Mouse (Mus musculus): ENCODE results near the gene Negr1.
A peak's percentile ranks its signal among the peaks of the same experiment; 100 is the strongest.

Negr1 gene

DNA sequence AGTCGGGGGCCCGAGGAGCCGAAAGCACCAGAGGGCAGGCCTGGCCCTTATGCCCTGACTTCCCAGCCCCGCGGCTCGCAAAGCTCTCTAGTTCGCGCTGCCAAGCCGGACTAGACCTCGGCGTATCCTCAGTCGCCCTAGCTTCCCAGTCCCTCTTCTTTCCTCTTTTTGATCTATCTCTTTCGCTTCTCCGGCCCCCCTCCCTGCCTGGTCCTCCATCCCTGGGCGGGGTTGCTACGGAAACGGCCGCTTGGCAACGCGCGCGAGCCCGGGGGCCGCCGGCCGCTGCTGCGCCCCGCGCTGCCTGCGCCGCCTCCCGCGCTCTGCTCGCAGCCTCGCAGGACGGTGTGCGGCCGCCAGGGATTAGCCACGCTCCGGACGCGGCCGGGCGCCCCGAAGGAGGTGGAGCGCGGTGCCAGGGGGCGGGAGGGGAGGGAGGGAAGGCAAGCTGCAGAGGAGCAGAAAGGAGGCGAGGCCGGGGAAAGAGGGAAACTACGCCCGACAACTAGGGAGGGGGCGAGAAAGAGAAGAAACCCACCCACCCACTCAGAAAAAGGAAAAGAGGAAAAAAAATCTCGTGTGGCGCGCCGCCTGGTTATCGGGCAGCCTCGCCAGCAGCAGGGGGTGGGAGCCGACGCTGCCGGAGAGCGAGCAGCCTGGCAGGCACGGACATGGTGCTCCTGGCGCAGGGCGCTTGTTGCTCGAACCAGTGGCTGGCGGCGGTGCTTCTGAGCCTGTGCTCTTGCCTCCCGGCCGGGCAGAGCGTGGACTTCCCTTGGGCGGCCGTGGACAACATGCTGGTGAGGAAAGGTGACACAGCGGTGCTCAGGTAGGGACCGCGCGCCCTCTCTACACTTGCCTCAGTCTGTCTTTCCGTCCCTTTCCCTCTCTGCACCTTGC lies at the start of gene Negr1:
Negr1 (plus strand) TSS at position 271 of the 900 bp plus-strand sequence.
- DNase-seq (ENCODE audit: low spot score in 2 of 2), result peak; percentile 76 to 80

DNA sequence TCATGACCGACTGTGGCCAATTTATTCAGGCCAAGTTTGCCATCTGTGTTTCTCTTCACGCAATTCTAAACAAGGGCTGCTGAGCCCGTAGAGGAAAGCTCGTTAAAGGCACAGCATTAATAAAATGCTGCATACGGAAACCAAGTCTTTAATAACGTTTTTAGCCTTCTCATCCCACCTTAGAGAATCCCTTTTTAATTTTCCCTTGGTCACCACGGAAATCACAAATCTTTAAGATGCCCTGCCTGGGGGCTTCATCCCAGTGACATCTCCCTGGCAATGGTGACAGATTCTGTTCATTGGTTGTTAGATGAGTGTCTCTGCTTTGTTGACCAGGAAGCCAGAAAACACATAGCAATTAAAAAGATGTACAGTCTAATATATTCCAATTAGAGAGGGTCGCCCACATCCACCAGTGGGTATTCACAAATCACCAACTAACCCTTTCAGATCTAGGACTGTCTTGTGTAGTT lies 35.1 kb upstream of the Negr1 start:
- DNase-seq (ENCODE audit: low spot score in 2 of 2), result no peak

DNA sequence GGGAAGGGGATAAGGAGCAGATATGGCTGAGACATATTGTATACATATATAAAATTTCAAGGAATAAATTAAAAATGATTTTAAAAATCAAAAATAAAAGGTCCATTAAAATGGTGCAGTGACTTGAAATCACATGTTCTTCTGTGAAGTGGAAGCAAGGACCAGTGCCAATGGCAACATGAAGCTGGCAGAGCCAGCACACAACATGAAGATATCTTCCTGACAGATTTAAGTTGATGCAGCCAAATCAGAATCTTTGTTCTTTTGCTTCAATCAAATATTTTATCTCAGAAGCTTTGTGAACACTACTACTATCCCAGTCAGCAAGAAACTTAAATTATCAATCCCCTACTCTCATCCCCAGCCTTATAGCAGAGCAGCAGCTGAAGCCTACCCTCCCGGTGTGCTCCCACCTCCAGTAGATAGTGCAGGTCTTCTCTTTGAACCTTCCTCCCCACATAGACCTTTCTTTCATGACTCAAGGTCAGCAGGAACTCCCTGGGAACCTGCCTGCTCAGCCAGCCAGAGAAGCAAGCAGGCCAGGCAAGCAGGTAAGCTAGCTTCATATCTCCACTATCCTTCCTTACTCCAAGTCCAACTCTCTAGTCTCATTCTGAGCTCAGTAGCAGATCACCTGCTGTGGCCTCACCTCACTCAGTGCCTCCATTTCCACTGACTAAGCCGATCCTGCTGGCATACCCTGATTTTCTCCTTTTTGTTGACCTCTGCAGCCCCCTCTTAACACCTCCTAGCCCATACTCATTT lies 34.2 kb upstream of the Negr1 start:
- DNase-seq (ENCODE audit: low spot score in 2 of 2), result no peak

DNA sequence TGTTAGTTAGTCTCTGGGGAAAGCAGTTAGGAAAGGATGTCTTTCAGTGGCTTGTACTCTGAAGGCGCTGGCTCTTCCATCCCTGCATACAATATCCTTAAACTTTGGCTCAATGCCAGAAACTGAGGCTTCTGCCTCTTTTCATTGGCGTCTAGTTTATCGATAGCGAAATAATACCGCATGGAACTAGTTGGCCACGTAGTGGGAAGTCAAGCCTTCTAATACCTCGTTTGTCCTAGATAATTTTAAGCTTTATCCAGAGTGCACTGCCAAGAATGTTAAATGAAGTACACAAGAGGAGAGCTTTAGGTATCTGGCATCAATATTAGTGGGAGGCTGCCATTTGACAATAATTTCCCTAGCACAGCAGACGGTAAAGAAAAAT lies 2.2 kb upstream of the Negr1 start:
- peak in 1 of 2 experiments; percentile 13 for DNase-seq (ENCODE audit: low spot score in 2 of 2)

DNA sequence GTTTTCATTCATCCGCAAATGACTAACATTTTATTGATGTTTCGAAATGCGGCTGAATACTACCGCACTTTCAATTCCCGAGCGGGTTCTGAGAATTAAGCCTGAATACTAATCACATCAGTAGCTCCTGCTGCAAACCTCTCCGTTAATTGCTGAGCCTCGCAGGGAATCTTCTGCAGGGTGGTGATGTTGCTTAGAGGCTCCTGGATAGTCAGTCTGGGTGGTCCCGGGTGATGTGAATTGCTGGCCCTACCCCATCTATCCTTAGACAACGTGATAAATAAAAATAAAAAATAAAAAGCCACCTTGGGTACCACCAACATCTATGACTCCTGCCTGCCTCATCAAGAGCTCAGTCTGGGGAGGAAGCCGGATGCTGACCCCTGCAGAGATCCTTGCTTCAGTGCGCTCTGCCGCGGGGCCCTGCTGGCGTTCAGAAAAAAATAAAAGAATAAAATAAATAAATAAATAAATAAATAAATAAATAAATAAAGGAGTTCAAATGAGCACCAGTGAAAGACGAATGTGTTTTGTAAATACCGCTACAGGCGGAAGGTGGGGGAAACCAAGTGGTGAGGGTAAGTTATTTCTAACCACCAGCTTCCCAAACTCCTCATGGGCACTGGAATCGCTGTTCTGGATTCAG lies 1.6 kb upstream of the Negr1 start:
- DNase-seq (ENCODE audit: low spot score in 2 of 2), result peak in 1 of 2 experiments; percentile 40

DNA sequence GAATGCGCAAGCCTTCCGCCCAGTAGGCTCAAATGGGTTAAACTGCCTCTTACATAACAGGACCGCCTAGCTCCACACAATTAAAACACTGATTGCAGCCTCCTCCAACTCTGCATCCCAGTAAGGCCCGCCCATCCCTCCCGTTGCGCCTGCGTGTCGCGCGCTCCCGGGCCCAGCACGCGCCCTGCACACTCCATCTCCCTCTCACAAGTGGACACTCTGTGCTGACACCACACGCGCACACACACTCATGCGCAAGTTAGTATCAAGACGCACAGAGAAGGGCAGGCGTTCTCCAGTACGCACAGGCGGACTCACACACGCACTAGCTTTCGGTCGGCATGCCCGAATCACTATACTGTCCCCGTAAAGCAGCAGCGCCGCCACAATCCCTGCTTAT lies 828 bp upstream of the Negr1 start:
- peak; percentile 82 to 87 for DNase-seq (ENCODE audit: low spot score in 2 of 2)

DNA sequence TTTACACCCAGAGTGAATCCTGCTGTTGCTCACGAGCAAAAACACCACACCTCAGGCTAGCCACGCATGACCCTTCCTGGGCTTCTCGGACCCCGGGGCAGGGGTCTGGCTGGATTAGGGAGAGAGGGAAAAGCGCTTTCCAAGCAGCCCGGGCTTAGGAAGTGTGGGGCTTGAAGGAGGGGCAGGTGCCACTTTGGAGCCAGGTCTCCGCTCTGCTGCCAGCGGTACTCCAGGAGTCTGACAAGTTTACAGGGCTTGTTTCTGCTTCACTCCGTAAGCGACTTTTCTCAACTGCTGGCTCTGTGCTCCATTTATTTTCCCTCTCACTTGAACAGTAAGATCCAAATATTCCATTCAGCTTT lies 811 bp downstream of the Negr1 start:
- peak in 1 of 2 experiments; percentile 18 for DNase-seq (ENCODE audit: low spot score in 2 of 2)

DNA sequence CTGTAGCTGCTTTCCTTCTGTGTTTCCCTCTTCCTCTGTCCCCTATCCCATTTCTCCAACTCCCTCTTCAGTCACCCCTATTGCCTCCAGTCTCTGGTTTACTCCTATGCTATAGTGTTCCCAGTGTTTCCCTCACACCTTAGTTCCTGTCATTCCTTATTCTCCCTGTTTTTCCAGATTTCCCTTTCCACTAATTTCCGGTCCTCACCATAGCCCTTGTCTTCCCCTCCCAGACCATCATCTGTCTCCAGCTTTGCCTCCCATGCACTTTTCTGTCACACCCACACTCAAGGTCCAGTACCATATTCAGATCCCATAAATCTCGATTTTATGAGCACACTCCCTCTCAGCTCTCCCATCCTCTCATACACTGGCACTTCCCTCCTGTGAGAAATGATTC lies 1.2 kb downstream of the Negr1 start:
- no peak for DNase-seq (ENCODE audit: low spot score in 2 of 2)

DNA sequence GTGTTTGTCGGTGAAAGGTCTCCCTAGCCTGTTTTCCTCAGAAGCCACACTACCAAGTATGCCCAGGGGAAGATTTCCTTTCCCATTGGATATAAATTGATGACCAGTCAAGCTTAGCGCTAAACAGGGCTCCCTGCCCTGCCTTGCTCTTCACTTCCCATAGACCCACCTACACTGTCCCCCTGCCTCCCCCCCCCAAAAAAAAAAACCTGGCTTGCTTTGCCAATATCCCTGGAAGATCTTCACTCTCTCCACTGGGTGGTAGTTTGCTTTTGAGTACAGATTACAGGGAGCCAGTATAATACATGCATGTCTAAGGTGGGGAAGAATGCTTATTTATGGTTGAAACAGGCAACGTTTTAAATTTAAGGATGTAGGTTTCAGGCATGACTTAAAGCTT lies 1.8 kb downstream of the Negr1 start:
- no peak for DNase-seq (ENCODE audit: low spot score in 2 of 2)

DNA sequence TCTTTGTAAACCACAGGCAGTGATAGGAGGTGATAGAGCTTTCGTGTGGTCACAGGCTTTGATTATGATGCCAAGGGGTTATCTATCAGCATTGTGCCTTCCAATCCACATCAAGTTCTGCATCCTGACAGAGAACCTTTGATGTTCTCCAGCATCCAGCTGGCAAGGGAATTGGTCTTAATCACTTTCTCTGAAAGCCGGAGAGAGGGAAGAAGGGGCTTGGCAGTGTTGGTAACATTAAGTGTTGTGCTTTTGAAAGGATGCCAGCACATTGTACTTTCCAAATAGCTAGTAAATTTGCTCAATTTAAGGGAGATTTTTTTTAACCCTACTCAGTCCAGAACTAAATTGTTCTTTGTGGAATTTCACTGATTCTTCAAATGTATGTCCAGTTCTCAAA lies 11.9 kb downstream of the Negr1 start:
- no peak for DNase-seq (ENCODE audit: low spot score in 2 of 2)

DNA sequence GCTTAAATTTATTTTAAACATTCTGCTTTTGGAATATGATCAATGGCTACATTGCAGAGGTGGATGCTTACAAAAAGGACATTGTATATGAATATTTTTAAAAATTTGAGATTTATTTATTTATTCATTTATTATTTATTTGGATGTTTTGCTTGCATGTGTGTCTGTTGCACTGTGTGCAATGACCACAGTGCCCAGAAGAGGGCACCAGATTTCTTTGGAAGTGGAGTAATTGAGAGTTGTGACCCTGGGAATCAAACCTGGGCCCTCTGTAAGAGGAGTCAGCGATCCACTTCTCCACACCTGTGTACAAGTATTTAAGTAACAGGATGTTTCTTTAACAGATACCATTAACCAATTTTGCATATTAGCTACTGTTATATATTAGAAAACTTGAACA lies 14.7 kb downstream of the Negr1 start:
- DNase-seq (ENCODE audit: low spot score in 2 of 2), result no peak

DNA sequence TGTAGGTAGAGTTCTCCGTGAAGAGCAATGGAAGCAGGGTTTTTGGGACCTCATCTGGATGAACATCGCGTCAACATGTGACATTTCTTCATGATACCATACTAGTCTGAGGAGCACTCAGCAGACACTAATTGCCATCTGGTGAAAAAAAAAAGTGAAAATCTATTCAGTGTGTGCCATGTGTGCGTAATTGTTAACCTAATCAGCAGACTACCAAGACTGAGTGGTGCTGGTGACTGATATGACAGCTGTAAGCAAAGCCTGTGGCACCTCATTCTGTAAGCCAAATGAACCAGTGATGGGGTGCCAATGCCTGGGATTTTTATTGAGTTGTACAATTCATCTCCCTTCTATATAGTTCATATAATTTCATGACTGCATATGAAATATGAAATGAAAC lies 29.0 kb downstream of the Negr1 start:
- DNase-seq (ENCODE audit: low spot score in 2 of 2), result no peak

DNA sequence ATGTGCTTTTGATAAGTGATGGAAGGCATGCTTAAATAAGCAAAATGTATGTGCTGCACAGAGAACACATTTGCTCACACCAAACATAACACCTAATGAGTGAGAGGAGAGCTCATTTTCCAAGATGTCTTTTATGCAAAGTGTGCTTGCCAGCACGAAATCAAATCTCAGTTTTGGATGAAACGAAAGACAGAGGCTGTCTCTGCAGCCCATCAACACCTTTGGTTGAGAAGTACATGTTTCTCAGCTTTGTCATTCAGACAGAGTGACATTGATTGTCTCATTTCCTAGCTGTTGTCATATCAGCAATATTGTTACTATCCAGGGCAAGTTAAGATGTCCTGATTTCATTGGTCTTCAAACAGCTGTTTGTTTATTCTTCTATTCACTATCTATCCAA lies 29.5 kb downstream of the Negr1 start:
- no peak for DNase-seq (ENCODE audit: low spot score in 2 of 2)

DNA sequence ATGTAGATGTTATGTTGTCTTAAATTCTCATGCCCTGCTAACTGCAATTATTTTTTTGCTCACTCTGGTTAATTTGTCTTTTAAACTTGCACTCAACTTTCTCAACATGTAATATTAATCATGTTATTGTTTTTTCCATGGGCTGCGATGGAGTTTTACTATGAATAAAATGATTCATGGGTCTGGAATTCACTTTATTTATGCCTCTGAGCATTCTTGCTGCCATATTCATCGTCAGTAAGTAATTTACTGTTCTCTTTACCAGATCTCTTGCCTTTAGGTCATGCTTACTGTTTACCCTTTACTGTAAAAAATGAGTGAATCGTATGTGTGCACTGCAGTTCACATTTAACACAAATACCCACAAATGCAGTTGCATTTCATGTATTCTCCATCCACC lies 45.3 kb downstream of the Negr1 start:
- DNase-seq (ENCODE audit: low spot score in 2 of 2), result no peak

DNA sequence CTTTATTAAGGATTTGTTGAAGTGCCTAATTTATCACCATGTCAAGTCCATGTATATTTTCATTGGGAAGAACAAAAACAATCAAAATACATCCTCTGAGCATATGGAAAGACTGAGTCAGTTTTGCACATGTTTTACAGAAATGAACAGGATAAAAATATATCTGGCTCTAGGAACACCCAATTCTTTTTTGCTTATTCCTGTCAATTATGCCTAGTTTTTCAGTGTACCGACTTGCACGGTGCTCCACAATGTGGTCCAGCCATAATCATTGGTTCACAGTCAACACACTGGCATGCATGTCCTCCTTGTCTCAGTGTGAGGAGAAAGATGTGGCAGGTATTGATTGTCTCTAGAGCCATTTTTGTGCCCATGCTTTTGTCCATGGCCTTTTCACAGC lies 58.3 kb downstream of the Negr1 start:
- DNase-seq (ENCODE audit: low spot score in 2 of 2), result no peak

DNA sequence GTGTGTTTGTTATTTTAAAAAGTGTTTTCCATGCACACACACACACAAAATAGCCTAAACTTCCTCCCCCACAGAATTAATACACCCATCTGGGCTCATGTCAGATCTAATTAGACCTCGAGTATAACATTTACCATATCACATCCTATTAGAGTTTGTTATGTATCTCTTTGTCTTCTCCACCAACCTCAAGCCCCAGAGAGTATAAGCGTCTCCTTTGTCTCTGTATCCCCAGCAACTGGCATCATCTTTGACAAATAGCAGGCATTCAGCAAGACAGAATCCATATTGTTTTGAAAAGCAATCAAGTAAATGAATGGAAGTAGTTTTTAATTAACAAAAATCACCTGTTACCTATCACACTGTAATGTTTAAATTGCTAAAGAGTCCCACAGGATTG lies 67.0 kb downstream of the Negr1 start:
- no peak for DNase-seq (ENCODE audit: low spot score in 2 of 2)

DNA sequence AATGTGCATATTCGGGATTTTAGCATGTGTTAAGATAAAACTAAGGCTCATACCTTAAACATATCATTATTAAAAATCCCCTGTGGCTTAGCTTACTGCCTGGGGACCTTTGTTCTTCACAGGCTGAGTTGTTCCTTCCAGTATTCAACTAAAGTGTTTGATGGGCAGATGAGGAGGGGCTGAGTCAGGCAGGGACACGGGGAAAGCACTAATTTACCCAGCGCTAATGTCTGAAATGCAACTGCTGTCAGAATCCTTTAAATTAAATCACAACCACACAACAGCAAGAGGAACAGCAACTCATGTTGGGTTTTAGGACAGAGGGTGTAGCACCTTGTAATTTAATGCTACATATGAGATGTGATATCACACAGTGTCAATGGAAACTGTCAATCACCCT lies 71.3 kb downstream of the Negr1 start:
- no peak for DNase-seq (ENCODE audit: low spot score in 2 of 2)

DNA sequence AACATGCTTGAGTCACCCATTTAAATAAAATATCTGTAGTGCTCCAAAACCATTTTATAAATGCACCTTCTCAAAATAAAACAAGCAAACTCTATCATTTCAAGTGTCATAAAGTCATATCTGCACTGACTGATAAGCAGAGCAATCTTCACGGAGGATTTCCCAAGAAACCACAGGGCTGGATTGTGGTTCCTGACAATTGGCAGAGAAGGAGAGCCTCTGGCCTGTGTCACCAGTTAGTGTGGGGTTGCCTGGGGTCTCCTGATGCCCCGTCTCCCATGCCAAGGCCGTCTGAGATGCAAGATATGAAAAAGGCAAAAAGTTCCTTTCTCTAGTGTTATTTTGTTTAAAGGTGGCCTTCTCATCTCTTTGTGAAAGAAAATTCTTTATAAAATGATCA lies 77.8 kb downstream of the Negr1 start:
- DNase-seq (ENCODE audit: low spot score in 2 of 2), result no peak

DNA sequence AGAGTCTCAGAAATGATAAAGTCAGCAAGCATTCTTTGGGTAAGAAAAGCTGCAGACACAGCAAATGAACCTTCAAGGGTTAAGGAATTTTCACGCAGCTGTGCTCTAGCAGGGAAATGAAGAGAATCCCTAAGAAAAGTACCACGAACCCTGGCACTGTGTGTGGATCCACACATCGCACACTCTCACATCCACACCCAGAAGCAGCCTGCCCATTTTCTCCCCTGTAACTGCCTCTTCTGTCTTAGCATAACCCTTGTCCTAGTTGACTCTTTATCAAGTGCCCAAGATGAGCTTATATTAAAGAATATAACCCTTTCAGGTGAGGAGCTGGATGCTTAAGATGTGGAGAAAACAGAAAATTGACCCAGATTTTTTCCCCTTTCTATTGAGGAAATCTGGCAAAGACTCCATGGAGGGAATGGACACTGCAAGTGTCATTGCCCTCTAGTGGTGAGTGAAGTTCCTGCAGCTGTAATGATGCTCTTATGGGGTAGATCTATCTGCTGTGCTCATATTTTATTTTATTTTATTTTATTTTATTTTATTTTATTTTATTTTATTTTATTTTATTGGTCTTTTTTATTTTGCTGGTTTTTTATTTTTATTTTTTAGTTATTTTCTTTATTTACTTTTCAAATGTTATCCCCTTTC lies 82.2 kb downstream of the Negr1 start:
- no peak for DNase-seq (ENCODE audit: low spot score in 2 of 2)

DNA sequence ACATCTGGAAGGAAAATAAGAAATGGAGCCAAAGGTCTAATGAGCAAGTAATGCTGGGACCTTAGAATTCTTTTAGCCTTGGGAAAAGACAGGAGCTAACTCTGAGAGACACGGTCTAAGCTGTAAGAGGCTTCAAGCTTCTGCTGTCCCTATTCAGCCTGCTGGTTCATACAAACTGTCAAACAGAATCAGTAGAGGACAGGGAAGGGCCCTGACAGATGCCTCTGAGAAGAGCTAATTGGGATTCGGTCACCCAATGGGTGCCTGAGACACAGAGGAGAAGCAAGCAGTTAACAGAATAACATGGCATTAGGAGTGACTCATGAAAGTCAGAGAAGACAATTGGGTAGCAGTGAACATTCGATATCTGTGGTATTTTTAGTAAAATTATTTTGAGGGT lies 86.8 kb downstream of the Negr1 start:
- DNase-seq (ENCODE audit: low spot score in 2 of 2), result no peak

DNA sequence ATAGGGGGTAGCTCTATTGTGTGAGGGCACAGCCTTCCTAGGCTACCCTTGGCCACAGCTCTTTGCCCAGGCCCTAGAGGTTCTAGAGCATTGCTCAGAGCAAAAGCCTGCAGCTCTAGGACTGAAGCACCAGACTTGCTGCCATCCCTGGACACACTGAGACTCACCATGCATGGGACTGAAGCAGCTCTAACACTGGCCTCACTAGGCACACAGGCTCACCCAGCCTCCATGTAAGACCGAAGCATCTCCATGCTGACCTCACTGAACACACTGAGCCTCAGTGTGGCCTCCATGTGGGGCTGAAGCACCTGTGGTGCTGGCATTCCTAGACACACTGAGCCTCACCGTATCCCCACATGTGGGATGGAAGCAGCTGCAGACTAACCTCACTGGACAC lies 101.0 kb downstream of the Negr1 start:
- DNase-seq (ENCODE audit: low spot score in 2 of 2), result no peak

DNA sequence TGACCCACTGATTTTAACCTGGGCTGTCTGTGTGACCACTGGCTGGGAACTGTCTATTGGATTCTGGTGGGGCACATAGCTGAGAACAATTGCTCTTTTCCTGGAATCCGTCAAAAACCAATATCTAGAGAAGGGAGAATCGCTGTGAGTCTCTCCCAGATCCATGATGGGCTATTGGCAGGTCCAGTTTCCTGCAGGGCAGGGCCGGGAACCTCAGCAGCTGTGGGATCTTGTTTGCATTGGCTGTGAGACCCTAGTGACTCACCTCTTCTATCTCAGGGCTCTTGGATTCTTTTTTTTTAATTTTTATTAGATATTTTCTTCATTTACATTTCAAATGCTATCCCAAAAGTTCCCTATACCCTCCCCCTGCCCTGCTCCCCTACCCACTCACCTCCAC lies 111.0 kb downstream of the Negr1 start:
- DNase-seq (ENCODE audit: low spot score in 2 of 2), result no peak
